9 mouse cellular contexts compared by ENCODE assay signal in genomic region chr1:190171341-190171740, GRCm38 (mm10). TPM values are rescaled to one million over a fixed set of nuclear protein-coding genes. Genes with fewer than 3 reads are reported as not detected.
A peak's percentile ranks its signal among the peaks of the same experiment; 100 is the strongest.
DNase-seq lines count a peak whose midpoint lies in the region; ATAC-seq lines count a peak whose summit lies in the region.
"Had no signal": no experiment of that assay in that cellular context is flagged by ENCODE, and none has a peak within 500 bp of the region (broad histone marks: within the 10 kb centered on the region; RNA-seq: fewer than 3 reads in every experiment).

No protein-coding gene starts in this region.

- peak overlapping the region; percentile 92; the same call in 1 of the 2 replicates for H3K4me2 ChIP-seq in embryonic facial prominence, embryonic 13.5 days
- peak overlapping the region; percentile 98 for H3K4me2 ChIP-seq in hindbrain, embryonic 16.5 days (ENCODE audit: low read length)
- peak overlapping the region; percentile 86 for H3K4me2 ChIP-seq in midbrain, embryonic 12.5 days (replicated peaks)

- no peak overlapping the region for H3K9ac ChIP-seq in embryonic facial prominence, embryonic 13.5 days
- H3K9ac ChIP-seq in hindbrain, embryonic 16.5 days (ENCODE audit: low read depth, low read length): no peak overlapping the region
- H3K9ac ChIP-seq in midbrain, embryonic 12.5 days (replicated peaks): no peak overlapping the region

- peak overlapping the region; percentile 96; the same call in 1 of the 2 replicates for H3K27ac ChIP-seq in heart, embryonic 10.5 days
- no peak overlapping the region for H3K27ac ChIP-seq in embryonic facial prominence, embryonic 13.5 days
- no peak overlapping the region for H3K27ac ChIP-seq in hindbrain, embryonic 16.5 days (ENCODE audit: low read depth, low read length)
- no peak overlapping the region for H3K27ac ChIP-seq in midbrain, embryonic 12.5 days (replicated peaks)

- peaks cover 31% of the 10 kb centered on the region for H3K27me3 ChIP-seq in heart, embryonic 10.5 days (ENCODE audit: insufficient read depth, poor library complexity, severe bottlenecking)
- H3K27me3 ChIP-seq in embryonic facial prominence, embryonic 13.5 days: peaks cover 91% of the 10 kb centered on the region
- H3K27me3 ChIP-seq in hindbrain, embryonic 16.5 days (replicated peaks; ENCODE audit: control insufficient read depth, insufficient read depth, low read length): peaks cover 11% of the 10 kb centered on the region
- H3K27me3 ChIP-seq in midbrain, embryonic 12.5 days: peaks cover 51% of the 10 kb centered on the region

- intact Hi-C loops in gastrocnemius, postnatal 36 days (cut with DNase I): no loop called here

- no peaks in the 10 kb centered on the region for H3K36me3 ChIP-seq in heart, embryonic 10.5 days
- H3K36me3 ChIP-seq in embryonic facial prominence, embryonic 13.5 days: no peaks in the 10 kb centered on the region
- H3K36me3 ChIP-seq in hindbrain, embryonic 16.5 days (ENCODE audit: control insufficient read depth, insufficient read depth, low read length): no peaks in the 10 kb centered on the region
- H3K36me3 ChIP-seq in midbrain, embryonic 12.5 days: no peaks in the 10 kb centered on the region

- peaks cover 49% of the 10 kb centered on the region for H3K4me1 ChIP-seq in heart, embryonic 10.5 days
- peaks cover 47% of the 10 kb centered on the region for H3K4me1 ChIP-seq in embryonic facial prominence, embryonic 13.5 days
- peaks cover 32% of the 10 kb centered on the region for H3K4me1 ChIP-seq in hindbrain, embryonic 16.5 days (ENCODE audit: control insufficient read depth, insufficient read depth, low read depth, low read length)
- peaks cover 64% of the 10 kb centered on the region for H3K4me1 ChIP-seq in midbrain, embryonic 12.5 days

- H3K9me3 ChIP-seq in heart, embryonic 10.5 days: no peaks in the 10 kb centered on the region
- no peaks in the 10 kb centered on the region for H3K9me3 ChIP-seq in embryonic facial prominence, embryonic 13.5 days
- no peaks in the 10 kb centered on the region for H3K9me3 ChIP-seq in hindbrain, embryonic 16.5 days (ENCODE audit: control insufficient read depth, low read length)
- no peaks in the 10 kb centered on the region for H3K9me3 ChIP-seq in midbrain, embryonic 12.5 days

- DNase-seq in heart, embryonic 10.5 days (ENCODE audit: low spot score): no peak
- DNase-seq in heart, postnatal 4 days: no peak
- no peak for DNase-seq in spleen, adult 12 weeks (ENCODE audit: low spot score)
- DNase-seq in embryo, embryonic 10 days (ENCODE audit: low spot score): no peak
- DNase-seq in gastrocnemius, postnatal 36 days: no peak
- DNase-seq: kidney, adult 2 months had no signal

- ATAC-seq in embryonic facial prominence, embryonic 13.5 days (ENCODE audit: insufficient number of reproducible peaks, insufficient read depth, low FRiP score, low TSS enrichment, low read depth): no peak
- no peak for ATAC-seq in hindbrain, embryonic 16.5 days
- ATAC-seq in midbrain, embryonic 12.5 days (ENCODE audit: low FRiP score, low read depth): no peak

- H3K4me3 ChIP-seq in heart, embryonic 10.5 days: peak overlapping the region; percentile 91
- H3K4me3 ChIP-seq in embryonic facial prominence, embryonic 13.5 days: peak overlapping the region; percentile 60; the same call in 1 of the 2 replicates
- H3K4me3 ChIP-seq in hindbrain, embryonic 16.5 days (ENCODE audit: low read length): peak overlapping the region; percentile 64
- H3K4me3 ChIP-seq in midbrain, embryonic 12.5 days: peak overlapping the region; percentile 71

- WGBS in heart, embryonic 10.5 days: 4% methylated on average over 10 of the region's 10 CpGs
- WGBS in embryonic facial prominence, embryonic 13.5 days: 5% methylated on average over 10 of the region's 10 CpGs
- 5% methylated on average over 10 of the region's 10 CpGs for WGBS in hindbrain, embryonic 16.5 days
- WGBS in midbrain, embryonic 12.5 days: 3% methylated on average over 10 of the region's 10 CpGs

RNA-seq across cellular contexts. Expression of gene Prox1, which starts 0.8 kb away (rescaled TPM):
- 13.3 and 17.3 TPM in 2 replicates for polyA plus RNA-seq in heart, embryonic 10.5 days (2016; fragmentation: Nextera tagmentation; extraction: Ambion mirVana)
- 10 to 100 TPM; 57.6 to 58.0 TPM for total RNA-seq in heart, postnatal 4 days (2021)
- polyA plus RNA-seq in embryonic facial prominence, embryonic 13.5 days (2015; fragmentation: Nextera tagmentation; extraction: Ambion mirVana): 1.3 and 1.7 TPM in 2 replicates
- polyA plus RNA-seq in hindbrain, embryonic 16.5 days (2015; fragmentation: Nextera tagmentation; extraction: Ambion mirVana): 6.1 and 6.9 TPM in 2 replicates
- polyA plus RNA-seq in midbrain, embryonic 12.5 days (2016; fragmentation: Nextera tagmentation; extraction: Ambion mirVana): 10.5 and 10.7 TPM in 2 replicates
- total RNA-seq in gastrocnemius, postnatal 36 days (2021): 1 to 10 TPM; 2.4 to 3.2 TPM
